Comparison of ENCODE assay signal across 35 mouse cellular contexts in the genomic region with DNA sequence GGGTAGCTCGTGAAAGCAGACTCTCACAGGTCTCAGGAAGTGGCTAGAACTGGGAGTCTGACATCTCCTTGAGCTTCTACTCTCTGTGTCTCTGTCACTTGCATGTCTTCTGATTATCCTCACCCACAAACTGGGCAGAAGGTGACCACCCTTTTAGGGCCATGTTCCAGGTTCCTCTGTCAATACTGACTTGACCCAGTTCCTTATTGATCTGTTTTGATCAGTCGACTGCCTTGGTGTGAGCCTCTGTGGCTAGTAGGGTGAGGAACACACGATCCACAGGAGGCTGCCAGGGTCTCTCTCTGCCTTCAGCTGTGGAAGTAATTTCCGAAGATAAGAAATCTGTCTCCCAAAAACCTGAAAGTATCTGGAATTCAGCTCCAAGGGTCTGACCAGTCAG.
"Had no signal": no experiment of that assay in that cellular context is flagged by ENCODE, and none has a peak within 500 bp of the region (broad histone marks: within the 10 kb centered on the region; RNA-seq: fewer than 3 reads in every experiment).

No protein-coding gene starts in this region.

- H3K36me3 ChIP-seq: heart, embryonic 10.5 days; heart, embryonic 12.5 days; heart, embryonic 13.5 days; heart, embryonic 15.5 days; hindbrain, embryonic 12.5 days; hindbrain, embryonic 13.5 days; hindbrain, embryonic 15.5 days; intestine, embryonic 15.5 days; kidney, embryonic 15.5 days had no signal

- H3K9me3 ChIP-seq: heart, embryonic 10.5 days; heart, embryonic 12.5 days; heart, embryonic 13.5 days; heart, embryonic 15.5 days; hindbrain, embryonic 10.5 days; hindbrain, embryonic 12.5 days; hindbrain, embryonic 13.5 days; hindbrain, embryonic 15.5 days; intestine, embryonic 15.5 days; kidney, embryonic 15.5 days had no signal

- H3K27me3 ChIP-seq: hindbrain, embryonic 12.5 days; hindbrain, embryonic 13.5 days; hindbrain, embryonic 15.5 days; intestine, embryonic 15.5 days had no signal

- H3K27ac ChIP-seq: heart, adult 2 months; heart, embryonic 10.5 days; heart, embryonic 13.5 days; heart, embryonic 15.5 days; hindbrain, embryonic 10.5 days; hindbrain, embryonic 12.5 days; hindbrain, embryonic 13.5 days; hindbrain, embryonic 14.5 days; hindbrain, embryonic 15.5 days; hindbrain, postnatal 0 days; intestine, embryonic 15.5 days; kidney, embryonic 15.5 days; kidney, postnatal 0 days; layer of hippocampus, adult 2 months had no signal

- H3K4me3 ChIP-seq: heart, adult 2 months; heart, embryonic 10.5 days; heart, embryonic 12.5 days; heart, embryonic 13.5 days; heart, embryonic 15.5 days; hindbrain, embryonic 10.5 days; hindbrain, embryonic 12.5 days; hindbrain, embryonic 13.5 days; hindbrain, embryonic 15.5 days; intestine, embryonic 15.5 days; kidney, embryonic 15.5 days; layer of hippocampus, adult 2 months had no signal

- DNase-seq: heart, adult 2 months; heart, postnatal 10 days; heart, postnatal 14 days; heart, postnatal 36 days; heart, postnatal 4 days; kidney, adult 11 months; kidney, adult 18-20 months; kidney, adult 2 months; kidney, adult 8-10 months; kidney, adult 9 months; kidney, postnatal 10 days; kidney, postnatal 14 days; kidney, postnatal 25 days; kidney, postnatal 36 days; kidney, postnatal 4 days; layer of hippocampus, adult 9-11 months had no signal

- ATAC-seq: hindbrain, embryonic 16.5 days; hindbrain, postnatal 0 days; inflammation-experienced regulatory T-cells, adult 6 months; intestine, embryonic 15.5 days; intestine, embryonic 16.5 days; intestine, postnatal 0 days had no signal

- H3K9ac ChIP-seq: heart, embryonic 12.5 days; heart, embryonic 13.5 days; heart, embryonic 15.5 days; hindbrain, embryonic 12.5 days; hindbrain, embryonic 13.5 days; hindbrain, embryonic 14.5 days; hindbrain, embryonic 15.5 days; intestine, embryonic 15.5 days; kidney, embryonic 15.5 days had no signal

- H3K4me2 ChIP-seq: heart, embryonic 11.5 days; heart, embryonic 12.5 days; heart, embryonic 13.5 days; heart, embryonic 15.5 days; hindbrain, embryonic 12.5 days; hindbrain, embryonic 13.5 days; hindbrain, embryonic 14.5 days; hindbrain, embryonic 15.5 days; intestine, embryonic 15.5 days; kidney, embryonic 15.5 days had no signal
